Mouse (Mus musculus) lung, postnatal 0 days (tissue): ENCODE measurements around the gene Epn1. TPM values are rescaled to one million over a fixed set of nuclear protein-coding genes. Genes with fewer than 3 reads are reported as not detected.
A peak's percentile ranks its signal among the peaks of the same experiment; 100 is the strongest.

Experiments
- ATAC-seq: fragments of 200-750 bp; cut with Nextera tagmentation; 2 replicates; pipeline ENCODE4 v1.8.0; 2017; ENCODE audit warnings: moderate library complexity
- DNase-seq: peaks from one replicate; pipeline ENCODE4 v3.0.0-alpha.2; 2016; ENCODE audit warnings: low spot score
- H3K27ac ChIP-seq: fragments of 300-500 bp; sonication (generic); 2 replicates; pipeline ENCODE4 v1.5.1; 2014; ENCODE audit warnings: antibody characterized with exemption, mild to moderate bottlenecking, low read length, mixed read lengths
- H3K27me3 ChIP-seq: fragments of 300-500 bp; sonication (generic); replicated peaks from 2 replicates; pipeline ENCODE4 v1.6.1; 2014; ENCODE audit warnings: low read length, mixed read lengths; ENCODE audit not compliant: insufficient read depth
- H3K36me3 ChIP-seq: fragments of 300-500 bp; sonication (generic); 2 replicates; pipeline ENCODE4 v1.6.1; 2014; ENCODE audit warnings: low read length, mixed read lengths; ENCODE audit not compliant: insufficient read depth
- H3K4me1 ChIP-seq: fragments of 300-500 bp; sonication (generic); 2 replicates; pipeline ENCODE4 v1.6.1; 2014; ENCODE audit warnings: antibody characterized with exemption, low read depth, low read length, mixed read lengths; ENCODE audit not compliant: insufficient read depth
- H3K4me2 ChIP-seq: fragments of 300-500 bp; sonication (generic); replicated peaks from 2 replicates; pipeline ENCODE4 v1.6.1; 2014; ENCODE audit warnings: low read depth, mild to moderate bottlenecking, low read length, moderate library complexity, mixed read lengths
- H3K4me3 ChIP-seq: fragments of 300-500 bp; sonication (generic); 2 replicates; pipeline ENCODE4 v1.5.1; 2014; ENCODE audit warnings: low read depth, low read length
- H3K9ac ChIP-seq: fragments of 300-500 bp; sonication (generic); replicated peaks from 2 replicates; pipeline ENCODE4 v1.6.1; 2014; ENCODE audit warnings: low read depth, mild to moderate bottlenecking
- H3K9me3 ChIP-seq: fragments of 300-500 bp; sonication (generic); 2 replicates; pipeline ENCODE4 v1.6.1; 2016; ENCODE audit warnings: low read length, mixed read lengths
- CTCF ChIP-seq: IDR thresholded peaks from 2 replicates; pipeline ENCODE4 v1.5.1; 2016; ENCODE audit warnings: antibody characterized with exemption, mild to moderate bottlenecking
- EP300 ChIP-seq: IDR thresholded peaks from 2 replicates; pipeline ENCODE4 v1.6.1; 2016; ENCODE audit warnings: antibody characterized with exemption, mild to moderate bottlenecking, control low read depth
- WGBS: fragments of 180-500 bp; shearing (Covaris S2); extraction: QIAGEN DNeasy Blood & Tissue Kit; methylation state at CpG from one replicate; pipeline ENCODE4 v1.1.7; 2014; 5-methylcytosine and 5-hydroxymethylcytosine counted together
- polyA plus RNA-seq: library from polyadenylated mRNA; unstranded; fragments of >200 nt; fragmentation: Nextera tagmentation; extraction: Ambion mirVana; gene quantifications from 2 replicates; pipeline ENCODE4 v1.2.1, GENCODE M21; 2015

The Epn1 gene
- polyA plus RNA-seq, 1 experiment from 2014 or later, result 41.6 TPM

DNA sequence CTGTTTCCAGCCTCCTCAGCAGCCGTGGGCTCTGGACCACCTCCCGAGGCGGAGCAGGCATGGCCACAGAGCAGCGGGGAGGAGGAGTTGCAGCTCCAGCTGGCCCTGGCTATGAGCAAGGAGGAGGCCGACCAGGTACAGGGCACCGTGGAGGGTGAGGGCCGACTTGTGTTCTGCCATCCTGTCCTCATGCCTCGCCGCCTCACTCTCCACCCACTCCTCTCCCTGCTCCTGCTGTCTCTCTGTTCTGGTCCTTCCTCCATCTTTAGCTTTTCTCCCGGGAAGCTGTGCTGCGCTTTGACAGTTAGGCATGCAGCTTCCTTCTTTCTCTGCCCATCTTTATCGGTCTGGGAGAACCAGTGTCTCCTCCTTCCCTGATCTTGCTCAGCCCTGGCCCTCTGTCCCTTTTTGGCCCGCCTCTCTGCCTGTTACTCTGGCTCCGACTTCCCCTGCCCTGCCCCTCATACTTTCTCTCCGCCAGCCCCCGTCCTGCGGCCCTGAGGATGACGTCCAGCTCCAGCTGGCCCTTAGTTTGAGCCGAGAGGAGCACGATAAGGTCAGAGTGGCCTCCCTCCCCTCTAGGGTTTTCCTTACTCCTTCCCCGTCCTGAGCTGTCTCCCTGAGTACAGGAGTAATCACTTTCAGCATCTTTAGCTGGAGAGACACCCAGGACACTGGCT lies 12.9 kb downstream of the Epn1 start:
- no peak for TF ChIP-seq EP300
- TF ChIP-seq CTCF, result no peak
- Histone ChIP-seq H3K4me2 (no peak overlapping the region), H3K36me3 (peaks cover 48% of the 10 kb centered on the region), H3K27ac (no peak overlapping the region), H3K9me3 (no peaks in the 10 kb centered on the region), H3K9ac (no peak overlapping the region), H3K27me3 (no peaks in the 10 kb centered on the region), H3K4me1 (no peaks in the 10 kb centered on the region), H3K4me3 (no peak overlapping the region)
- WGBS, result 81% methylated on average over 21 of the region's 21 CpGs
- ATAC-seq (no peak), DNase-seq (no peak)

DNA sequence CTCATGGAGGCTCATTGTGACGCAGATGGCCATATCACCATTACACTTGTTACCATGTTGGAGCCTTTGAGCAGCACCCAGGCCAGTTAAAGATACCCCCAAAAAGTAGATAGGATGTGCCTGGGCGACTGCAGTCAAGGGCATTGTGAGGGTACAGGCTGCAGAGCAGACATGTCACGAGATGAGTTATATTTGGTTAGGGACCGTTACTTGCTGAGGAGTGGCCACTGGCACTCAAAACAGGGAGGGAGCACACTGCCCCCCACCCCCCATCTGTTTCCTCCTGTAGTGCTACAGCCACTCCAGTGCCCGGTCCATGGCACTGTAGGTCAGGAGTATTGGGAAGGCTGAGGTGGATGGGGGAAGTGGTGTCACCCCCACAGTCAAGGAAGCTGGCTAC lies 18.7 kb downstream of the Epn1 start:
- Histone ChIP-seq H3K9me3 (no peaks in the 10 kb centered on the region), H3K4me1 (no peaks in the 10 kb centered on the region), H3K4me2 (no peak overlapping the region), H3K36me3 (peaks cover 27% of the 10 kb centered on the region), H3K27me3 (no peaks in the 10 kb centered on the region), H3K4me3 (no peak overlapping the region), H3K27ac (no peak overlapping the region), H3K9ac (no peak overlapping the region)
- TF ChIP-seq CTCF, result no peak
- no peak for TF ChIP-seq EP300
- 90% methylated on average over 5 of the region's 5 CpGs for WGBS
- no peak for DNase-seq
- ATAC-seq, result no peak

DNA sequence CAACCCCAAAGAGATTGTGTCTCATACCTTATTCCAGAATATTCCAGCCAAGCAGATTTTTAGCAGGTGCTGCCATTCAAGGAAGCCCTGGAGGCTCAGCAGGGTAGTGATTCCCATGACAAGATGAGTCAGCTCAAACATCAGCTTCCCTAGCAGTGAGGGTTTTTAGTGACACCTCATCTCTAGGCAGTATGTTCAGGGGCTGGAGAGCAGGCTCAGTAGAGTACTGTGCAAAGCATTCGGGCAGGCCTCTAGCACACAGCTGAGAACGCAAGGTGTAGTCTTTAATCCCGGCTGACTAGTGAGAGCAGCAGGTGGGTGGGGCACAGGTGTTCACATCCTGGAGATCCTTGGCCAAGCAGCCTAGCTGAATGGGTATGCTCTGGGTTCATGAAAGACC lies 19.8 kb downstream of the Epn1 start:
- no peak for ATAC-seq
- Histone ChIP-seq H3K4me2 (no peak overlapping the region), H3K27me3 (no peaks in the 10 kb centered on the region), H3K9ac (no peak overlapping the region), H3K36me3 (peaks cover 22% of the 10 kb centered on the region), H3K27ac (no peak overlapping the region), H3K9me3 (no peaks in the 10 kb centered on the region), H3K4me3 (no peak overlapping the region), H3K4me1 (no peaks in the 10 kb centered on the region)
- no peak for TF ChIP-seq EP300
- TF ChIP-seq CTCF, result no peak
- 70% methylated on average over 3 of the region's 3 CpGs for WGBS
- DNase-seq, result no peak

- ATAC-seq, result peak; percentile 36
- WGBS, result 68% methylated on average over 10 of the region's 10 CpGs
- H3K4me3 ChIP-seq, result no peak overlapping the region
These were observed 21.1 kb downstream of the Epn1 start for GRCm38 (mm10) chr7:5101066-5101663.

GRCm38 (mm10) chr7:5102564-5102963 lies 22.5 kb downstream of the Epn1 start:
- H3K27me3 ChIP-seq, result no peaks in the 10 kb centered on the region

More at GRCm38 (mm10) chr7:5101066-5101663, 21.1 kb downstream of the Epn1 start:
- Histone ChIP-seq H3K27ac (no peak overlapping the region), H3K36me3 (peaks cover 11% of the 10 kb centered on the region; the same call in 1 of the 2 replicates), H3K9me3 (no peaks in the 10 kb centered on the region), H3K27me3 (no peaks in the 10 kb centered on the region), H3K4me1 (no peaks in the 10 kb centered on the region), H3K9ac (no peak overlapping the region), H3K4me2 (no peak overlapping the region)
- TF ChIP-seq EP300 (no peak), CTCF (no peak)
- DNase-seq, result peak; percentile 65

DNA sequence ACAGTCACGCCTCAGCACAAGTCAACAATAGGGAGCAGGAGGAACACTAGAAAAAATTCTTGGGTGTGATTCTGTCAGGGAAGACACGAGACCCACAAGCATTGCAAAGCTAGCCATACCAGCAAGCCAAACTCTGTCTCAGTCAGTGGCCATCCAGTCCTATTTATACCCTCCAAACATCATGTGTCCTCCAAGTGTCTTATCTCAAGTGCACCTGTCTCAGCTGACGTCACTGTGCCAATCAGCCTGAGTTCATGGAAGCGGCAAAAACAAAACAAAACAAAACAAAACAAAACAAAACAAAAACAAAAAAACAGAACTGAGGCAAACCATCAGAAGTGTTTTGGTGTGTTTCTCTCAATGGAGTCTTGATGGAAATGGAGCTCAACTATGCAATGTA lies 28.2 kb downstream of the Epn1 start:
- Histone ChIP-seq H3K4me1 (no peaks in the 10 kb centered on the region; the same call in 1 of the 2 replicates), H3K36me3 (no peaks in the 10 kb centered on the region), H3K9me3 (no peaks in the 10 kb centered on the region), H3K9ac (no peak overlapping the region), H3K4me2 (no peak overlapping the region), H3K27me3 (no peaks in the 10 kb centered on the region), H3K27ac (no peak overlapping the region), H3K4me3 (no peak overlapping the region)
- DNase-seq (no peak), ATAC-seq (no peak)
- TF ChIP-seq EP300, result no peak
- TF ChIP-seq CTCF, result no peak
- WGBS, result 67% methylated on average over 4 of the region's 4 CpGs

More at GRCm38 (mm10) chr7:5102564-5102963, 22.5 kb downstream of the Epn1 start:
- Histone ChIP-seq H3K4me2 (no peak overlapping the region), H3K9me3 (no peaks in the 10 kb centered on the region), H3K4me1 (no peaks in the 10 kb centered on the region), H3K4me3 (no peak overlapping the region), H3K9ac (no peak overlapping the region), H3K36me3 (peaks cover 4% of the 10 kb centered on the region; the same call in 1 of the 2 replicates), H3K27ac (no peak overlapping the region)
- DNase-seq, result no peak
- 85% methylated on average over 2 of the region's 2 CpGs for WGBS
- ATAC-seq, result no peak
- TF ChIP-seq EP300, result no peak
- TF ChIP-seq CTCF, result no peak
